Mouse (Mus musculus) liver, adult 2 months (tissue): ENCODE measurements around the gene Stam2.

Source experiments
- CTCF ChIP-seq: fragments of 200-500 bp; IDR thresholded peaks from 2 replicates; pipeline ENCODE4 v1.5.1; 2011; ENCODE audit warnings: low read depth, low read length, control low read depth
- POLR2A ChIP-seq: fragments of 200-500 bp; IDR thresholded peaks from 2 replicates; pipeline ENCODE4 v1.6.1; 2011; ENCODE audit warnings: low read length, control low read depth; ENCODE audit not compliant: insufficient read depth; ENCODE audit errors: extremely low read depth

GRCm38 (mm10) chr2:52700352-52700751 lies 41.7 kb downstream of the Stam2 start:
- TF ChIP-seq POLR2A (no peak), CTCF (no peak)
